Comparison of ENCODE assay signal across 18 mouse cellular contexts in genomic region chrX:166795651-166796050, GRCm38 (mm10).
"Had no signal": no experiment of that assay in that cellular context is flagged by ENCODE, and none has a peak within 500 bp of the region (broad histone marks: within the 10 kb centered on the region; RNA-seq: fewer than 3 reads in every experiment).

No protein-coding gene starts in this region.

- H3K27ac ChIP-seq: intestine, embryonic 15.5 days; limb, embryonic 10.5 days; limb, embryonic 13.5 days; liver, embryonic 13.5 days; macrophage; midbrain, embryonic 12.5 days; midbrain, embryonic 15.5 days; neural tube, embryonic 12.5 days; neural tube, embryonic 15.5 days had no signal

- H3K27me3 ChIP-seq: intestine, embryonic 15.5 days; liver, embryonic 13.5 days; neural tube, embryonic 12.5 days had no signal

- H3K9me3 ChIP-seq: intestine, embryonic 15.5 days; limb, embryonic 10.5 days; limb, embryonic 13.5 days; liver, embryonic 13.5 days; midbrain, embryonic 12.5 days; midbrain, embryonic 15.5 days; neural tube, embryonic 12.5 days; neural tube, embryonic 15.5 days had no signal

- H3K4me1 ChIP-seq: intestine, embryonic 15.5 days; limb, embryonic 10.5 days; limb, embryonic 13.5 days; liver, embryonic 13.5 days; midbrain, embryonic 12.5 days; midbrain, embryonic 15.5 days; neural tube, embryonic 12.5 days; neural tube, embryonic 15.5 days had no signal

- H3K36me3 ChIP-seq: intestine, embryonic 15.5 days; limb, embryonic 10.5 days; limb, embryonic 13.5 days; liver, embryonic 13.5 days; midbrain, embryonic 12.5 days; midbrain, embryonic 15.5 days; neural tube, embryonic 12.5 days; neural tube, embryonic 15.5 days had no signal

- DNase-seq: kidney, adult 18-20 months; kidney, adult 9 months; kidney, postnatal 14 days; kidney, postnatal 4 days; liver; liver, embryonic 13.5 days; lung, adult 2 months; thymus, adult 2 months; thymus, postnatal 14 days; thymus, postnatal 4 days had no signal

- H3K4me3 ChIP-seq: intestine, embryonic 15.5 days; limb, embryonic 10.5 days; limb, embryonic 13.5 days; liver, embryonic 13.5 days; midbrain, embryonic 12.5 days; midbrain, embryonic 15.5 days; neural tube, embryonic 12.5 days; neural tube, embryonic 15.5 days had no signal

- ATAC-seq: intestine, embryonic 15.5 days; midbrain, embryonic 15.5 days had no signal
